15 mouse cellular contexts compared by ENCODE assay signal in genomic region chr11:75604826-75605225, GRCm38 (mm10).
"Had no signal": no experiment of that assay in that cellular context is flagged by ENCODE, and none has a peak within 500 bp of the region (broad histone marks: within the 10 kb centered on the region; RNA-seq: fewer than 3 reads in every experiment).

No protein-coding gene starts in this region.

- H3K4me3 ChIP-seq: liver, embryonic 15.5 days; lung, embryonic 15.5 days; midbrain, embryonic 10.5 days; midbrain, embryonic 12.5 days; midbrain, embryonic 15.5 days; neural tube, embryonic 12.5 days had no signal

- H3K9ac ChIP-seq: liver, embryonic 15.5 days; liver, postnatal 0 days; lung, embryonic 15.5 days; midbrain, embryonic 12.5 days; midbrain, embryonic 15.5 days; neural tube, embryonic 12.5 days had no signal

- H3K27me3 ChIP-seq: liver, embryonic 15.5 days; lung, embryonic 15.5 days; midbrain, embryonic 12.5 days; midbrain, embryonic 15.5 days; neural tube, embryonic 12.5 days had no signal

- H3K9me3 ChIP-seq: liver, embryonic 15.5 days; lung, embryonic 15.5 days; midbrain, embryonic 10.5 days; midbrain, embryonic 12.5 days; midbrain, embryonic 15.5 days; neural tube, embryonic 12.5 days had no signal

- H3K4me1 ChIP-seq: liver, embryonic 15.5 days; lung, embryonic 15.5 days; midbrain, embryonic 10.5 days; midbrain, embryonic 12.5 days; midbrain, embryonic 15.5 days; neural tube, embryonic 12.5 days had no signal

- H3K4me2 ChIP-seq: liver, embryonic 15.5 days; lung, embryonic 15.5 days; midbrain, embryonic 12.5 days; midbrain, embryonic 15.5 days; neural tube, embryonic 12.5 days had no signal

- DNase-seq: liver, postnatal 0 days; lung, adult 2 months; lung, postnatal 4 days; right cerebral cortex, postnatal 14 days; spleen, adult 18-20 months; thymus, adult 18-20 months; thymus, postnatal 14 days; thymus, postnatal 36 days had no signal

- ATAC-seq: liver, postnatal 0 days; lung, postnatal 0 days; midbrain, embryonic 15.5 days had no signal

- H3K27ac ChIP-seq: liver, embryonic 15.5 days; lung, embryonic 15.5 days; midbrain, embryonic 10.5 days; midbrain, embryonic 12.5 days; midbrain, embryonic 15.5 days; neural tube, embryonic 12.5 days had no signal
